1 mouse cellular context compared by ENCODE assay signal in the genomic region with DNA sequence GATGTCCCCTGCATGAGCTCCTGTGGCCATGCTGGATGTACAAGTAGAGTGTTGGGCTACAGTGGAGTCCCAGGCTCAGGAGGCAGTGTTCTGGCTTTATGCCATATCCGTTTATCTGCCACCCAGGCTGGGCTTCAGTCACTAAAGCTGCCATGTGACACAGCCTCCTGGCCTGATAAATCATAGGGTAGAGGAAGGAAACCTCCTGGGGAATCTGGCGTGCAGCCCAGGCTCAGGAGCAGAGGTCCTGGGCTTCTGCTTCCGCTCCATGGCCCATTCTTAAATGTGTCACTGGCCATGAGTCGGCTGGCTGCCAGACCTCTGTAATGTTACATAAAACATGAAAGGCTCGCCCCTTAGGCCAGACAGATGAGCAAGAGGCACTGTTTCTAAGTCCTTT.
A peak's percentile ranks its signal among the peaks of the same experiment; 100 is the strongest.
TF ChIP-seq lines count a peak whose summit lies in the region.

No protein-coding gene starts in this region.

TF ChIP-seq in MEL, 35 proteins besides CTCF, POLR2A, EP300 and RAD21 (continued from another document):
- TF ChIP-seq BHLHE40 (IDR thresholded peaks at IDR 0.05; ENCODE audit: borderline replicate concordance, low read depth, low read length) (peak; percentile 75), MYC (IDR thresholded peaks at IDR 0.05; ENCODE audit: low read depth, low read length) (peak; percentile 96), ETS1 (IDR thresholded peaks at IDR 0.05; ENCODE audit: low read depth, low read length) (peak; percentile 98), TCF12 (IDR thresholded peaks at IDR 0.05; ENCODE audit: low read depth, low read length) (peak; percentile 96), KAT2A (conservative IDR thresholded peaks at IDR 0.05; ENCODE audit: low read depth, low read length) (no peak), POLR2AphosphoS5 (IDR thresholded peaks at IDR 0.05; ENCODE audit: borderline replicate concordance, low read depth, low read length) (no peak), SMC3 (IDR thresholded peaks at IDR 0.05; ENCODE audit: low read depth, low read length) (no peak), ZMIZ1 (IDR thresholded peaks at IDR 0.05; ENCODE audit: low read depth, low read length) (no peak)
TF ChIP-seq in MEL: peak in this region for 17.
